Mouse (Mus musculus) embryonic facial prominence, embryonic 10.5 days (tissue): Measurements from ENCODE around the gene Brca2. TPM values are rescaled to one million over a fixed set of nuclear protein-coding genes. Genes with fewer than 3 reads are reported as not detected.
"Not testable (repeated sequence)": the region's sequence is repeated elsewhere in the genome, so short reads cannot be mapped to it uniquely, and the experiment has no call there.

Source experiments
- DNase-seq: peaks from one replicate; pipeline ENCODE4 v3.0.0-alpha.2; 2017; ENCODE audit warnings: low spot score
- H3K27ac ChIP-seq: fragments of 300-500 bp; sonication (generic); replicated peaks from 2 replicates; pipeline ENCODE4 v1.5.1; 2016; ENCODE audit warnings: mild to moderate bottlenecking
- H3K27me3 ChIP-seq: fragments of 300-500 bp; sonication (generic); replicated peaks from 2 replicates; pipeline ENCODE4 v1.6.1; 2016; ENCODE audit warnings: low read depth, mild to moderate bottlenecking; ENCODE audit not compliant: poor library complexity, severe bottlenecking
- H3K36me3 ChIP-seq: fragments of 300-500 bp; sonication (generic); replicated peaks from 2 replicates; pipeline ENCODE4 v1.6.1; 2016; ENCODE audit warnings: mild to moderate bottlenecking, moderate library complexity
- H3K4me1 ChIP-seq: fragments of 300-500 bp; sonication (generic); 2 replicates; pipeline ENCODE4 v1.6.1; 2016
- H3K4me3 ChIP-seq: fragments of 300-500 bp; sonication (generic); 2 replicates; pipeline ENCODE4 v1.5.1; 2016; ENCODE audit warnings: mild to moderate bottlenecking, moderate library complexity
- H3K9me3 ChIP-seq: fragments of 300-500 bp; sonication (generic); 2 replicates; pipeline ENCODE4 v1.6.1; 2016; ENCODE audit warnings: mild to moderate bottlenecking
- WGBS: fragments of 180-500 bp; shearing (Covaris S2); methylation state at CpG from one replicate; pipeline ENCODE4 v1.1.7; 2016; 5-methylcytosine and 5-hydroxymethylcytosine counted together
- polyA plus RNA-seq: library from polyadenylated mRNA; unstranded; fragments of >200 nt; fragmentation: Nextera tagmentation; extraction: Ambion mirVana; gene quantifications from 2 replicates; pipeline ENCODE4 v1.2.1, GENCODE M21; 2016

Brca2 gene
- polyA plus RNA-seq, result 40.8 and 42.5 TPM in 2 replicates

- peak within 1 kb of the TSS; percentile 85 for H3K4me3 ChIP-seq
- H3K36me3 ChIP-seq, result peaks cover 19% of the 10 kb centered on the region
- H3K27ac ChIP-seq, result peak within 1 kb of the TSS; percentile 98
- no peaks in the 10 kb centered on the region for H3K9me3 ChIP-seq
- WGBS, result 6% methylated on average over 63 of the region's 63 CpGs
- H3K4me1 ChIP-seq, result peaks cover 16% of the 10 kb centered on the region
- DNase-seq, result peak; percentile 95
- H3K27me3 ChIP-seq, result no peaks in the 10 kb centered on the region
These were observed at the start of gene Brca2 for GRCm38 (mm10) chr5:150521937-150522866. Gene Brca2, plus strand, starts transcription at chr5:150522630.

- WGBS, result 71% methylated on average over 4 of the region's 4 CpGs
- no peaks in the 10 kb centered on the region for H3K36me3 ChIP-seq
- no peak for DNase-seq
- no peaks in the 10 kb centered on the region for H3K9me3 ChIP-seq
- H3K4me1 ChIP-seq, result no peaks in the 10 kb centered on the region; the same call in 1 of the 2 replicates
- H3K27ac ChIP-seq, result no peak overlapping the region
- H3K27me3 ChIP-seq, result no peaks in the 10 kb centered on the region
- no peak overlapping the region for H3K4me3 ChIP-seq
These were observed 45.1 kb upstream of the Brca2 start for GRCm38 (mm10) chr5:150477364-150477763.

- WGBS, result 71% methylated on average over 4 of the region's 4 CpGs
These were observed 43.8 kb upstream of the Brca2 start for GRCm38 (mm10) chr5:150478612-150479011.

GRCm38 (mm10) chr5:150485198-150485597 lies 37.2 kb upstream of the Brca2 start:
- 51% methylated on average over 3 of the region's 3 CpGs for WGBS
- Histone ChIP-seq H3K27me3 (no peaks in the 10 kb centered on the region), H3K36me3 (no peaks in the 10 kb centered on the region), H3K9me3 (no peaks in the 10 kb centered on the region), H3K4me1 (no peaks in the 10 kb centered on the region), H3K4me3 (no peak overlapping the region), H3K27ac (no peak overlapping the region)
- peak; percentile 19 for DNase-seq

More at GRCm38 (mm10) chr5:150478612-150479011, 43.8 kb upstream of the Brca2 start:
- Histone ChIP-seq H3K4me1 (no peaks in the 10 kb centered on the region; the same call in 1 of the 2 replicates), H3K27ac (no peak overlapping the region), H3K9me3 (no peaks in the 10 kb centered on the region), H3K4me3 (no peak overlapping the region), H3K27me3 (no peaks in the 10 kb centered on the region), H3K36me3 (no peaks in the 10 kb centered on the region)
- DNase-seq, result no peak

GRCm38 (mm10) chr5:150490285-150490684 lies 32.1 kb upstream of the Brca2 start:
- DNase-seq, result no peak
- H3K36me3 ChIP-seq, result no peaks in the 10 kb centered on the region
- H3K4me3 ChIP-seq, result no peak overlapping the region
- WGBS, result 81% methylated on average over 3 of the region's 3 CpGs
- H3K9me3 ChIP-seq, result no peaks in the 10 kb centered on the region
- H3K27ac ChIP-seq, result no peak overlapping the region
- H3K27me3 ChIP-seq, result no peaks in the 10 kb centered on the region
- H3K4me1 ChIP-seq, result no peaks in the 10 kb centered on the region

- H3K4me3 ChIP-seq, result no peak overlapping the region
- H3K27ac ChIP-seq, result no peak overlapping the region
- no peaks in the 10 kb centered on the region for H3K36me3 ChIP-seq
- no peaks in the 10 kb centered on the region for H3K4me1 ChIP-seq
- no peaks in the 10 kb centered on the region for H3K9me3 ChIP-seq
- peak; percentile 18 for DNase-seq
- WGBS, result 77% methylated on average over 8 of the region's 8 CpGs
- H3K27me3 ChIP-seq, result no peaks in the 10 kb centered on the region
These were observed 31.6 kb upstream of the Brca2 start for GRCm38 (mm10) chr5:150490821-150491220.

- not testable (repeated sequence) for H3K4me1 ChIP-seq, H3K27ac ChIP-seq, H3K4me3 ChIP-seq, DNase-seq, H3K27me3 ChIP-seq, H3K9me3 ChIP-seq, H3K36me3 ChIP-seq
- 90% methylated on average over 4 of the region's 4 CpGs for whole genome bisulfite sequencing
These were observed 30.8 kb upstream of the Brca2 start for GRCm38 (mm10) chr5:150491573-150492173.

- no peaks in the 10 kb centered on the region for H3K27me3 ChIP-seq
- H3K27ac ChIP-seq, result no peak overlapping the region
- H3K9me3 ChIP-seq, result no peaks in the 10 kb centered on the region
- no peak overlapping the region for H3K4me3 ChIP-seq
- H3K4me1 ChIP-seq, result no peaks in the 10 kb centered on the region
- DNase-seq, result peak; percentile 43
- H3K36me3 ChIP-seq, result no peaks in the 10 kb centered on the region
- WGBS, result 43% methylated on average over 6 of the region's 6 CpGs
These were observed 26.6 kb upstream of the Brca2 start for GRCm38 (mm10) chr5:150495792-150496191.

- 86% methylated on average over 6 of the region's 6 CpGs for WGBS
- DNase-seq, result no peak
- Histone ChIP-seq H3K9me3 (no peaks in the 10 kb centered on the region), H3K27me3 (no peaks in the 10 kb centered on the region), H3K27ac (no peak overlapping the region), H3K36me3 (no peaks in the 10 kb centered on the region), H3K4me3 (no peak overlapping the region), H3K4me1 (no peaks in the 10 kb centered on the region)
These were observed 11.8 kb upstream of the Brca2 start for GRCm38 (mm10) chr5:150510451-150511225.

- no peaks in the 10 kb centered on the region for H3K27me3 ChIP-seq
- WGBS, result 75% methylated on average over 4 of the region's 4 CpGs
- no peak overlapping the region for H3K4me3 ChIP-seq
- no peak for DNase-seq
- H3K27ac ChIP-seq, result no peak overlapping the region
- no peaks in the 10 kb centered on the region for H3K36me3 ChIP-seq
- H3K9me3 ChIP-seq, result no peaks in the 10 kb centered on the region
- H3K4me1 ChIP-seq, result no peaks in the 10 kb centered on the region
These were observed 9.2 kb upstream of the Brca2 start for GRCm38 (mm10) chr5:150513264-150513663.

GRCm38 (mm10) chr5:150514027-150514426 lies 8.4 kb upstream of the Brca2 start:
- no peaks in the 10 kb centered on the region for H3K27me3 ChIP-seq
- H3K4me1 ChIP-seq, result no peaks in the 10 kb centered on the region
- no peak overlapping the region for H3K27ac ChIP-seq
- H3K9me3 ChIP-seq, result no peaks in the 10 kb centered on the region
- H3K4me3 ChIP-seq, result no peak overlapping the region
- WGBS, result 90% methylated on average over 1 of the region's 1 CpGs
- no peaks in the 10 kb centered on the region for H3K36me3 ChIP-seq
- no peak for DNase-seq

GRCm38 (mm10) chr5:150518064-150518463 lies 4.4 kb upstream of the Brca2 start, which contains the start of gene Zar1l:
Gene Zar1l, minus strand, starts transcription at chr5:150518164.
- H3K36me3 ChIP-seq, result no peaks in the 10 kb centered on the region
- no peaks in the 10 kb centered on the region for H3K27me3 ChIP-seq
- H3K27ac ChIP-seq, result no peak within 1 kb of the TSS
- no peaks in the 10 kb centered on the region for H3K9me3 ChIP-seq
- no peak within 1 kb of the TSS for H3K4me3 ChIP-seq
- H3K4me1 ChIP-seq, result peaks cover 6% of the 10 kb centered on the region
- 55% methylated on average over 4 of the region's 4 CpGs for WGBS
- DNase-seq, result no peak
